Mouse (Mus musculus): ENCODE results near the gene Mfap4. TPM values are rescaled to one million over a fixed set of nuclear protein-coding genes. Genes with fewer than 3 reads are reported as not detected.

The Mfap4 gene
- polyA plus RNA-seq, 1 experiment from 2014 or later: 239 TPM

DNA sequence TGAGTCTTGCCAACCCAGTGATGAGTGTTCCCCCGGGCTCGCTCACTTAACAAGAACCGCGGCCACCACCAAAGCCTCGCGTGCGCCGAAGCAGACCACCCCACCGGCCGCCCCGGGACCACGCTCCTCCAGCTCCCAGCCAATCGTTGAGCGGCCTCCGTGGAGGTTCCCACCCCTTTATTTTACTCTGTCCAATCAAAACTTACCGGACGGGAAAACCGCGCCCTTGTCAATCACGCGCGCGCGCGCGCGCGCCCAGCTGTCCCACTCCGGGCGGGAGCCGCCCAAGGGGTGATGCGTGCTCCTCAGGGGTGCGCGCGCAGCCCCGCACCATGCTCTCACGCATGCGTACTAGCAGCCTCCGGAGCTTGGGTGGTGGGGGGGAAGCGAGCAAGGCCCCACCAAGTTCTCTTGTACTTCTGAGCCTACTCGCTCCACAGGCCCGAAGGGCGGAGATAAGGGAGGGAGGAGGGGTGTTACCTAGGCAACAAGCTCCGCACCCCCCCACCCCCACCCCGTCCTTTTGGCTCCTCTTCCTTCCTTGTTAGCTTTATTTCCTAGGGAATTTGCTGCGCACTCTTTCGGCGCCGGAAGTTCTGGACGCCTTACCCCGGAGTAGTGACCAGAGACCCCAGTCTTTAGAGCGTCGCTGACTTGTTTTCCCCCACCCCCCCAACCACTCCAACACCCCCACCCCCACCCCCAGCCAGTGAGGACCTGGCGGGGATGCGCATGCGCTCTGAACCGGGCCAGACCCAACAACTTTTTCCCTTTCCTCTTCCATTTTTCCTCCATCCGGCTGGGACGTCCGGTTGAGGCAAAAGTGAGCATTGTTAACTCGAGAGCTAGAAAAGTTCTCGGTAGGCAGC is 9.1 kb downstream of the Mfap4 start, which contains the start of gene Mapk7:
Gene Mapk7 (minus strand): TSS at position 278 of the 869 bp plus-strand sequence.
- Histone ChIP-seq H3K9ac (ENCODE audit: low read length) (peak within 1 kb of the TSS; percentile 85), H3K4me3 (ENCODE audit: low read depth, low read length) (peak within 1 kb of the TSS; percentile 89), H3K36me3 (ENCODE audit: control insufficient read depth, insufficient read depth, low read length) (peaks cover 34% of the 10 kb centered on the region), H3K4me1 (replicated peaks; ENCODE audit: control insufficient read depth, insufficient read depth, low read length) (peaks cover 16% of the 10 kb centered on the region), H3K9me3 (ENCODE audit: control insufficient read depth, low read length) (no peaks in the 10 kb centered on the region), H3K27me3 (replicated peaks; ENCODE audit: control insufficient read depth, insufficient read depth, low read length) (no peaks in the 10 kb centered on the region), H3K4me2 (ENCODE audit: low read length) (peak within 1 kb of the TSS; percentile 59), H3K27ac (ENCODE audit: low read depth) (peak within 1 kb of the TSS; percentile 79)
- peak; percentile 96 for ATAC-seq (replicated peaks; ENCODE audit: low FRiP score, low TSS enrichment, low read depth)
- WGBS: under 1% methylated on average over 60 of the region's 62 CpGs
- DNase-seq (ENCODE audit: low spot score): peak; percentile 99

DNA sequence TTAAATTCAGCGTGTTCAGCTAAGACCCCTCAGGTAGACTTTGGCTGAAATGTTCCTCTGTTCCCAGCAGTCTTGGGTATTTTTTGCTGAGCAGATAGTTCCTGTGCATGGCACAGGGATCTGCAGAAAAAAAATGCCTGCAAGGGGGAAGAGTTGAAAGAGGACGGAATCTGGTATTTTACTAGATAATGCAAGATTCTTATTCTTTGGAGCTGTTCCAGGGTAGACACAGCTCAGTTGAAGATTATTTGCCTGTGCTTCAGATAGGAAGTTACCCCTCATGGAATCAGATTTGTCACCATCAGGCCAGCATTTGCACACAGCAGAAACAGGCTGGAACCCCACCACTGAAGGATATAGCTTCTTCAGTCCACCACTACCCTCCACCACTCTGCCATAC is 10.3 kb downstream of the Mfap4 start:
- Histone ChIP-seq H3K27me3 (replicated peaks; ENCODE audit: control insufficient read depth, insufficient read depth, low read length) (no peaks in the 10 kb centered on the region), H3K9me3 (ENCODE audit: control insufficient read depth, low read length) (no peaks in the 10 kb centered on the region), H3K9ac (ENCODE audit: low read length) (no peak overlapping the region), H3K4me1 (replicated peaks; ENCODE audit: control insufficient read depth, insufficient read depth, low read length) (peaks cover 16% of the 10 kb centered on the region), H3K36me3 (ENCODE audit: control insufficient read depth, insufficient read depth, low read length) (peaks cover 23% of the 10 kb centered on the region), H3K4me3 (ENCODE audit: low read depth, low read length) (no peak overlapping the region), H3K4me2 (ENCODE audit: low read length) (no peak overlapping the region), H3K27ac (ENCODE audit: low read depth) (peak overlapping the region; percentile 79)
- ATAC-seq (replicated peaks; ENCODE audit: low FRiP score, low TSS enrichment, low read depth) (no peak), DNase-seq (ENCODE audit: low spot score) (no peak)
- WGBS: 81% methylated on average over 2 of the region's 2 CpGs

DNA sequence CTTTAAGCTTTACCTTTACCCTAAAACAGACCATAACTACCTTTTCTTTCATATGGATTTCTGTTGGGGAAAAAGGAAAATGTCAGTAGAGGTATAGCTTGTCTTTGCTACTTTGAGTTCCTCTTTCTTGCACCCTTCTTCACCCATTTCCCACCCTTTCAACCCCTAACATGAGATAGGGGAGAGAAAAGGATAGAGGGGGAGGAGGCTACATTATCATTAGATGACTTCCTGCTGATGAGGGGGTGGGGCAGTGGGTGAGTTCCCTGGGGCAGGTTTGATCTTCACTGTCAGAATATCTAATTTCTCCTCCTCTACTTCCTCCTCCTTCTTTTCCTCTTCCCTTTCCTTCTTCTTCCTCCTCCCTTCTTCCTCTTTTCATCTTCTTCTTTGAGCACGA is 12.3 kb downstream of the Mfap4 start:
- Histone ChIP-seq H3K4me1 (replicated peaks; ENCODE audit: control insufficient read depth, insufficient read depth, low read length) (peaks cover 15% of the 10 kb centered on the region), H3K36me3 (ENCODE audit: control insufficient read depth, insufficient read depth, low read length) (peaks cover 3% of the 10 kb centered on the region; the same call in 1 of the 2 replicates), H3K27ac (ENCODE audit: low read depth) (no peak overlapping the region), H3K4me2 (ENCODE audit: low read length) (no peak overlapping the region), H3K9ac (ENCODE audit: low read length) (no peak overlapping the region), H3K9me3 (ENCODE audit: control insufficient read depth, low read length) (no peaks in the 10 kb centered on the region), H3K27me3 (replicated peaks; ENCODE audit: control insufficient read depth, insufficient read depth, low read length) (no peaks in the 10 kb centered on the region), H3K4me3 (ENCODE audit: low read depth, low read length) (no peak overlapping the region)
- ATAC-seq (replicated peaks; ENCODE audit: low FRiP score, low TSS enrichment, low read depth) (no peak), DNase-seq (ENCODE audit: low spot score) (no peak)
- WGBS: 74% methylated on average over 1 of the region's 1 CpGs

DNA sequence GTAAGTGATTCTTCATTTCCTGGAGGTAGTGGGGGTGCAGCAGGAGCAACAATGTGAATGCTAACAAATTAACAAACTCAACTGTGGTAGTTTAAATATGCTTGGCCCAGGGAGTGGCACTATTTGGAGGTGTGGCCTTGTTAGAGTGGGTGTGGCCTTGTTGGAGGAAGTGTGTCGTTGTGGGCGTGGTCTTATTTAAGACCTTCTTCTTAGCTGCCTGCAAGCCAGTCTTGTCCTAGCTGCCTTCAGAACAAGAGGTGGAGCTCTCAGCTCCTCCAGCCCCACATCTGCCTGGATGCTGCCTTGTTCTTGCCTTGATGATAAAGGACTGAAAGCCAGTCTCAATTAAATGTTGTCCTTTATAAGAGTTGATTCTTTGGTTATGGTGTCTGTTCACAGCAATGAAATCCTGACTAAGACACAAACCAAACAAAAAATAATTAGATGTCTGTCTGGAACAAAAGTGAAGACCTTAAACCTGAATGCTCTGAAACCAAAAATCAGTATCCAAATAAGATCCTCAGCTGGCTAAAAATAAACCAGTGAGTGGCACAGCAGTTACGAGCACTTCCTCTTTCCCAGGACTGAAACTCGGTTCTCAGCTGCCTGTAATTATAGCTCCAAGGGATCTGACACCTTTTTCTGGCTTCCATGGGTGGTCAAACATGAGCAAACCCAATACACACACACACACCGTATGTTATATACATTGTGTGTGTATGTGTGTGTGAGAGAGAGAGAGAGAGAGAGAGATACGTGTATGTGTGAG is 13.7 kb downstream of the Mfap4 start:
- H3K36me3 ChIP-seq (ENCODE audit: control insufficient read depth, insufficient read depth, low read length): no peaks in the 10 kb centered on the region
- ATAC-seq (replicated peaks; ENCODE audit: low FRiP score, low TSS enrichment, low read depth) (no peak), DNase-seq (ENCODE audit: low spot score) (no peak)
- H3K4me3 ChIP-seq (ENCODE audit: low read depth, low read length): no peak overlapping the region
- no peak overlapping the region for H3K9ac ChIP-seq (ENCODE audit: low read length)
- H3K4me1 ChIP-seq (replicated peaks; ENCODE audit: control insufficient read depth, insufficient read depth, low read length): peaks cover 7% of the 10 kb centered on the region; the same call in 1 of the 2 replicates
- no peak overlapping the region for H3K4me2 ChIP-seq (ENCODE audit: low read length)
- WGBS: 71% methylated on average over 6 of the region's 6 CpGs
- no peak overlapping the region for H3K27ac ChIP-seq (ENCODE audit: low read depth)
- no peaks in the 10 kb centered on the region for H3K9me3 ChIP-seq (ENCODE audit: control insufficient read depth, low read length)
- no peaks in the 10 kb centered on the region for H3K27me3 ChIP-seq (replicated peaks; ENCODE audit: control insufficient read depth, insufficient read depth, low read length)

DNA sequence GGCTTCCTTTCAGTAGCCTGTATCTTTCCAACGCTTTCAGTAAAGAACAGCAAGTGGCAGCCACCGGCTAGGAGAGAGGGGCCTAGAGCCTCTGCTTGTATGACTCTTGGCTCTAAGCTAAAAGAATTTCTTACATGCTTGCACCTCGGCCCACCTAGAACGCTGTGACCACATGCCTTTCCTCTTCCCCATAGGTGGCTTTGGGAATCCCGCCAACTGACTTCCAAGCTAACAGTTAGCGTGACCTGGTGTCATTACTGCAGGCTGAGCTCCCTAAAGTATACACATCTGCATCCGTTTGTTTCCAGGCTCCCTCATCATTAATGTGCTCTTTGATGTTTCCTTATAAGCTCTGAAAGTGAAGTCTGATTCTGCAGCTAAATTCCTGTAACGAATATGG is 18.7 kb downstream of the Mfap4 start:
- H3K4me3 ChIP-seq (ENCODE audit: low read depth, low read length): no peak overlapping the region
- no peak overlapping the region for H3K9ac ChIP-seq (ENCODE audit: low read length)
- H3K9me3 ChIP-seq (ENCODE audit: control insufficient read depth, low read length): no peaks in the 10 kb centered on the region
- H3K27ac ChIP-seq (ENCODE audit: low read depth): no peak overlapping the region
- ATAC-seq (replicated peaks; ENCODE audit: low FRiP score, low TSS enrichment, low read depth) (no peak), DNase-seq (ENCODE audit: low spot score) (no peak)
- H3K4me1 ChIP-seq (replicated peaks; ENCODE audit: control insufficient read depth, insufficient read depth, low read length): 0 out of 2 replicates have a peak, but pooled peaks cover 5% of the 10 kb centered on the region
- H3K27me3 ChIP-seq (replicated peaks; ENCODE audit: control insufficient read depth, insufficient read depth, low read length): no peaks in the 10 kb centered on the region
- 76% methylated on average over 8 of the region's 8 CpGs for WGBS
- no peaks in the 10 kb centered on the region for H3K36me3 ChIP-seq (ENCODE audit: control insufficient read depth, insufficient read depth, low read length)
- H3K4me2 ChIP-seq (ENCODE audit: low read length): no peak overlapping the region

DNA sequence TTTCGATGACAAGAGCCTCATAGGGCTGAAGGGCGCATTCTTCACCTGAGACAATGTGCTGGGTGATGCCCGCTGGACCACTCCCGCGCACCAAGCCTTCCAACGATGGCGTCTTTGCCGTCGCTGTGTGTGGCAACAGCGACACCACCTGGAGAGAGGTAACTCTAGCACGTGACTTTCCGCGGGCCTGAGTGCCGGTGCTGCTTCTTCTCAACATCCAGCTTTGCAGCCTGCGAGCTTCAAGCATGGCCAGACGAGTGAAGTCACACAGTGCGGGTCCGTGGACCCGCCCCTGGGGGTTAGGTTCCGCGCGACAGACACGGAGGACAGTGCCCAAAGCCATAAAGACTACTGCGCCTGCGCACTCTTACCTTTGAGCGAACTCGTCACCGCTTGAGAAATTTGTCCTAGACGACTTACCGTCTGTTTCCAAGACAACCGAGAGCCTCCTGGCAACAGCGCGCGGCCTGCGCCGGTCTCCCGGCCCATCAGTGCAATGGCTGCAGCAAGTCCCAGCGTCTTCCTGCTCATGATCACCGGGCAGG is 19.6 kb downstream of the Mfap4 start, which contains the start of gene B9d1:
Gene B9d1 (plus strand): TSS at position 432 of the 545 bp plus-strand sequence.
- DNase-seq (ENCODE audit: low spot score) (peak; percentile 99), ATAC-seq (replicated peaks; ENCODE audit: low FRiP score, low TSS enrichment, low read depth) (peak; percentile 90)
- under 1% methylated on average over 39 of the region's 39 CpGs for WGBS
- H3K4me1 ChIP-seq (replicated peaks; ENCODE audit: control insufficient read depth, insufficient read depth, low read length): 0 out of 2 replicates have a peak, but pooled peaks cover 5% of the 10 kb centered on the region
- peak within 1 kb of the TSS; percentile 71 for H3K4me3 ChIP-seq (ENCODE audit: low read depth, low read length)
- H3K9me3 ChIP-seq (ENCODE audit: control insufficient read depth, low read length): no peaks in the 10 kb centered on the region
- peak within 1 kb of the TSS; percentile 76 for H3K27ac ChIP-seq (ENCODE audit: low read depth)
- H3K36me3 ChIP-seq (ENCODE audit: control insufficient read depth, insufficient read depth, low read length): no peaks in the 10 kb centered on the region
- peak within 1 kb of the TSS; percentile 72 for H3K9ac ChIP-seq (ENCODE audit: low read length)
- H3K4me2 ChIP-seq (ENCODE audit: low read length): peak within 1 kb of the TSS; percentile 74
- H3K27me3 ChIP-seq (replicated peaks; ENCODE audit: control insufficient read depth, insufficient read depth, low read length): no peaks in the 10 kb centered on the region

DNA sequence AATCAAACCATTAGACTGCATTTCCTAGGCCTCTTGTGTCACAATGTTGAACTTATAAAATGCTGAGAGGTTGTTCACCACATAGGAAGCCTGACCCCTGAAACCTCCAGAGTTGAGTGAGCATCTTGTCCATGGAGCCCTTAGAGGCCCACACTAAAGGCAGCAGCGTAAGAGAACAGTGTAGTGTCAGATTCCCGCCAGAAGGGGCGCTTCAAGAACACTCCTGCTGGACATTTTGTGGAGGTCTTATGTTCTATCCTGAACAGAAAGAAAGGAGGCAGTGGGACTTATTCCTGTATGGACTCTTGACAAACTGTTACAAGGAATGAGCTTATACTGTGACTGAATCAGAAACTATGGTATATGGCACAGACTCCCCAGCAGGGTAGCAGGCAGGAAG is 29.7 kb downstream of the Mfap4 start:
- no peaks in the 10 kb centered on the region for H3K4me1 ChIP-seq (replicated peaks; ENCODE audit: control insufficient read depth, insufficient read depth, low read length)
- H3K4me3 ChIP-seq (ENCODE audit: low read depth, low read length): no peak overlapping the region
- no peak overlapping the region for H3K4me2 ChIP-seq (ENCODE audit: low read length)
- no peaks in the 10 kb centered on the region for H3K27me3 ChIP-seq (replicated peaks; ENCODE audit: control insufficient read depth, insufficient read depth, low read length)
- no peak overlapping the region for H3K27ac ChIP-seq (ENCODE audit: low read depth)
- 35% methylated on average over 3 of the region's 3 CpGs for WGBS
- H3K9me3 ChIP-seq (ENCODE audit: control insufficient read depth, low read length): no peaks in the 10 kb centered on the region
- ATAC-seq (replicated peaks; ENCODE audit: low FRiP score, low TSS enrichment, low read depth) (no peak), DNase-seq (ENCODE audit: low spot score) (no peak)
- peaks cover 35% of the 10 kb centered on the region for H3K36me3 ChIP-seq (ENCODE audit: control insufficient read depth, insufficient read depth, low read length)
- no peak overlapping the region for H3K9ac ChIP-seq (ENCODE audit: low read length)

DNA sequence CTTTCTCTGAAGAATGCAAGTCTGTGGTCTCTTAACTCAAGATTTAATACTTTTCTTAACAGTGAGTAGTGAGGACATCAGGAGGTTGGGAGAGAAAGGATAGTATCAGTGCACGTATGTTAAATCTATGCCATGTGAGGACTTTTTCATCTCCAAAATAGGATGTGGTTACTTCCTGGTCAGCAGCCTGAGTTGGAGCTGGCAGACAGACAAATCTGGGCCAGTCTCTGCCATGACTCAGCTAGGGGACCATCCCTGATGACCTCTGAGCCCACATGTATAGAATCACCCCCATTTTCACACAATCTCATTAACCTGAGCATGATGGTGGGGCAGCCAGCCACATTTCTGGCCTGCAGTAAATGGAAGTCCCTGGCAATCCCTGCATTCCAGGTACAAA is 32.7 kb downstream of the Mfap4 start:
- no peak for DNase-seq (ENCODE audit: low spot score)
- Histone ChIP-seq H3K36me3 (ENCODE audit: control insufficient read depth, insufficient read depth, low read length) (peaks cover 59% of the 10 kb centered on the region), H3K9me3 (ENCODE audit: control insufficient read depth, low read length) (no peaks in the 10 kb centered on the region), H3K4me1 (replicated peaks; ENCODE audit: control insufficient read depth, insufficient read depth, low read length) (no peaks in the 10 kb centered on the region), H3K4me2 (ENCODE audit: low read length) (no peak overlapping the region), H3K27me3 (replicated peaks; ENCODE audit: control insufficient read depth, insufficient read depth, low read length) (no peaks in the 10 kb centered on the region), H3K9ac (ENCODE audit: low read length) (no peak overlapping the region), H3K27ac (ENCODE audit: low read depth) (no peak overlapping the region), H3K4me3 (ENCODE audit: low read depth, low read length) (no peak overlapping the region)
- WGBS: 90% methylated on average over 1 of the region's 1 CpGs
- ATAC-seq (replicated peaks; ENCODE audit: low FRiP score, low TSS enrichment, low read depth): no peak

Measured in intestine, embryonic 14.5 days (tissue).